Mouse (Mus musculus): Measurements from ENCODE around the gene Sun2.

Sun2 gene

GRCm38 (mm10) chr15:79686046-79686869, 56.1 kb downstream of the Sun2 start:
- no peak for DNase-seq (ENCODE audit: low spot score)

DNA sequence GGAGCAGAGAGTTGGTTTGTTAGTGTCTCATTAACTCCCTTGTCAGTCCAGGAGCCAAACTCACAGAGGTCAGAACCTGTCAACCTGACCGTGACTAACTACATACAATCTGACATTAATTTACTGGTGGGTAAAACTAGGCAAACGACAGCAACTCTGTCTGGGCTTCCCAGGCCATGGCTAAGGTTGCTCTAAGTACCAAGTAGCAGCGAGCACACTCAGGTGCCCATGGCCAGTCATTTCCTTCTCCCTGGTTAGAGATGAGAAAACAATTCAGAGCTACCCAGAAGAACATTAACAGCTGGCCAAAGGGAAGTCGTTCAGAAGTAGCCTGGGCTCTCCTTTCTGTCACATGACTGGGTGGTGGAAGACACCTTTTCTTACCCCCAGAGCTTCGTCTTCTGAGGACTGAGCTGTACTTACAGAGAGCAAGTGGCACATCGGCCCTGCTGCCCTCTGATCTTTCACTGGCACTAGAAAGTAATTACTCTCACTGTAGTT, 57.1 kb downstream of the Sun2 start:
- no peak for DNase-seq (ENCODE audit: low spot score)

DNA sequence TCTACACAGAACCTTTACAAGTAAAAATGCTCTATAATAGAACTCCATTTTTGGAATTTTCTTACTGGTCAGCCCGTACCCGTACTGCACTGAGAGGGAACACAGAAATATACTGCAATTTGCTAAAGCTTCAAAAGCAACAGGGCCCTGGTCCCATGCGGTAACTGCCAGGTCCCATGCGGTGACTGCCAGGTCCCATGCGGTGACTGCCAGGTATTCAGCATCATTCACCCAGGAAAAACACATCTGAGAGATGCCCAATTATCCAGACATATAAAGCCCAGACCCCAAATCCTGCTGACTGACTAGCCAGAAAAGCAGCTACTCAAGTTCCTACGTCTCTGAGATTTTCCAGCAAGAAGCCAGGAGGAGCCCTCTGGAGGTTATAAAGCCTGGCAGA, 57.7 kb downstream of the Sun2 start:
- DNase-seq (ENCODE audit: low spot score): no peak

GRCm38 (mm10) chr15:79683707-79684465, 58.5 kb downstream of the Sun2 start:
- DNase-seq (ENCODE audit: low spot score): no peak

- DNase-seq (ENCODE audit: low spot score): no peak
Observed at GRCm38 (mm10) chr15:79683146-79683545, 59.2 kb downstream of the Sun2 start.

GRCm38 (mm10) chr15:79681973-79682372, 60.4 kb downstream of the Sun2 start:
- DNase-seq (ENCODE audit: low spot score): no peak

DNA sequence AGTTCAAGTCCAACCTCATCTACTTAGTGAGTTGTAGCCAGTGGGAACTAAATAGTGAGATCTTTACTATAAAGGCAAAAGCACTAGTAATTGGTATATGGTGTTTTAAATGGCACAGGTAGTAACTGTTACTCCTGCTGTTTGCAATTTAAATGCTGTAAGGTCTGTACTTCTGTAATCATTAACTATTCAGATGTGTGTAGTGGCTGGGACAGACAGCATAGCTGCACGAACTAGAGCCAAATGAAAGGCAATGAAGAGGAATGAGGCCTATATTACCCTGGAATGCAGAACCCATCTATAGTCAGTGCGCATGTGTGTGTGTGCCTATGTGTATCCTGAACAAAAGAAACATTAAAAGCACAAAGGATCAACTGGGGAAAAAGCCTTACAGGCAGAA, 64.4 kb downstream of the Sun2 start:
- DNase-seq (ENCODE audit: low spot score): no peak
